Mouse (Mus musculus): ENCODE data around the gene Pbx3.

Pbx3 gene

DNA sequence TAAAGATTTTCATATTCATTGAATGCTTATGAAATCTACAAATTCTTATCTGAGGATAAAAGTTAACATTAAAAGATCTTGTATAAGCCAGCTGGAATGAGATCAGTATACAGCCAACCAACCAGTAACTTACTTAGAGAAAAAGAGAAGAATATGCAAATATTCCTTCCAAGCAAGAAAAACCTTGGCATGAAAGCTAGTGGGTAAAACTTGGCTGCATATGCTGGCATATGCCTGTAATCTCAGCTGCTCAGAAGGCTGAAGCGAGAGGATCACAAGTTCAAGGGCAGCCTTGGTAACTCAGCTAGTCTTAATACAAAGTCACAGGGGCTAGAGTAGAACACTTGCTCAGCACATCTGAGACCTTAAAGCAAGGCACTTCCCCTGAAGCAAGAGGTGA lies 153.8 kb downstream of the Pbx3 start:
- DNase-seq (ENCODE audit: low spot score) = no peak

DNA sequence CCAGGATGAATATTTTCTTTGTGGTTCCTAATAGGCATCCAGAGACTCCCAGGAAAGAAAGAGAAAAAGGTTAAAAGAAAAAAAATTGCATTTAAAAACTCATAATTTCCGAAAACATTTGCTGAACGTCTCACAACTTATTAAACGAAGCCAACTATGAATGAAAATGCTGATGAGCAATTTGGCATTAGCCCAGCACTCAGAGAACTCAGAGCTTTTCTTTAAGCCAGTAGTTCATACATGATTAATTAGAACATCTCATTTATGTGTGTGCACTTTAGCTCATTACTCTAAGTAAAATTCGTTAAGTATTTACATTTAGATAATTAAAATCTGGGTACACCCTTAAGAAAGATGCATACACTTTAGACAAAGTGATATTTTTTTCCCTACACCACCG lies 155.3 kb downstream of the Pbx3 start:
- DNase-seq (ENCODE audit: low spot score) = no peak

DNA sequence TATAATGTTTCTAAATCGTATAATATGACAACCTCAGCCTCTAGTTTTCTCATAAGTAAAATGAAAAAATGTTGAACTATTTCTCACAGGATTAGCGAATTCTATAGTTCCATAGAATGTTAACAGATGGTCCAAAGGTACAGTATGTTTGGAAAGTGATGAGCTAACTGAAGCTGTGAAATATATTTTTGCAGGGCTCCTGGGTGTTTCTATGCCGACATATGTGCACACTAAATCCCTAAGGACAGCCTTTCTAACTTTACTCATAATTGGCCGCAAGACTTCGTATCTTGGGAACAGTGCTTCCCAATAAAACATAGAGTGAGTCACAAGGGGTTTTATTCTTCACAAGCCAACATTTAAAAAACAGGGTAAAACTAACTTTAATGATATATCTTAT lies 157.4 kb downstream of the Pbx3 start:
- DNase-seq (ENCODE audit: low spot score) = no peak

DNA sequence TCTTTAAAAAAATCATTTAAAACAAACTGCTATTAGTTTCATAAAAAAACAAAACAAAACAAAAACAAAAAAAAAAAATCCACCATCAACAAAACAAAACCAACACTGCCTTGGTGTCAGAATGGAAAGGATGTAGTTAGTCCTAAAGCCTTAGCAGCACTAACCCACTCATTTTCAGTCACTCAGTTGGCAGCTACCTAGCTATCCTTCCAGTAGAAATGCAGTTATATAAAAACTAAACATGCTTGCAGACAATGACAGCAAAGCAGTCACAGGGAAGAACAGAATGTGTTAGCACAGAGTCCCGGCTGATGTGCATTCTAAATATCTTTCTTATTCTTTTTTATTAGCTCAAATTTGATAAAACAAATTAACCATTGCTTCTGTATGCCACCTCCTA lies 160.5 kb downstream of the Pbx3 start:
- no peak for DNase-seq (ENCODE audit: low spot score)

DNA sequence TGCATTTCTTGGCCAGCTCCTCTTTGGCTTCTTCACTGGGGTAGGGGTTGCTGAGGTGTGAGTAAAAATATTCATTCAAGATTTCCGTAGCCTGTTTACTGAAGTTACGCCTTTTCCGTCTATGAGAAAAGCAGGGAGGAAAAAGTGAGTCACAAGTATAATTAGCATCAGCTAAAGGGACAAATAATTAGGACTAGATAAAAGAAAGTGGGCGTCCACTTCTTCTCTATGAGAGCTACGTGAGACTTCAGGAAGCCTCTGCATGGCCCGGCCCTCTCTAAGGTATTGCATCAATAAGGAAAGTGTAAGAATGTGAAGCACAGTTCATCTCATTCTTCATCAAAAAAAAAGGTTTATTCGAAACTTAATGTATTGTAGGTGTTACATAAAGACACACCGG lies 168.1 kb downstream of the Pbx3 start:
- no peak for DNase-seq (ENCODE audit: low spot score)

DNA sequence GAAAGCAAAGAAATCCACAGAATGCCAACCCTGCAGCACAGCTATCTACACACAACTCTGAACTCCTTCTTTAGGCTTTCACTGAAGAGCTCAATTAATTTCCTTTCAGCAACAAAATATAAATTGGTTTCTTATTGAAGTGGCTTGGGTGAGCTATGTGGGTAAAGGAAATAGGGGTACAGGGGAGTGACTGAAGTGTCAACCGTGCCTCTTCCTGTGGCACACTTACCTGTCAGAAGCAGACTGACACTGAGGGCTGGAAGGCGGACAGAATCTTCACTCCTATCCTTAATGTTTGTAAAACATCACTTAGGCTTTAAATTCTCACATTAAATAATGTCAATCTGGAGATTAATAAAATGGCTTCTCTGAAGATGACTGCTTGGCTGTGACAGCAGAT lies 168.6 kb downstream of the Pbx3 start:
- DNase-seq (ENCODE audit: low spot score) = no peak

DNA sequence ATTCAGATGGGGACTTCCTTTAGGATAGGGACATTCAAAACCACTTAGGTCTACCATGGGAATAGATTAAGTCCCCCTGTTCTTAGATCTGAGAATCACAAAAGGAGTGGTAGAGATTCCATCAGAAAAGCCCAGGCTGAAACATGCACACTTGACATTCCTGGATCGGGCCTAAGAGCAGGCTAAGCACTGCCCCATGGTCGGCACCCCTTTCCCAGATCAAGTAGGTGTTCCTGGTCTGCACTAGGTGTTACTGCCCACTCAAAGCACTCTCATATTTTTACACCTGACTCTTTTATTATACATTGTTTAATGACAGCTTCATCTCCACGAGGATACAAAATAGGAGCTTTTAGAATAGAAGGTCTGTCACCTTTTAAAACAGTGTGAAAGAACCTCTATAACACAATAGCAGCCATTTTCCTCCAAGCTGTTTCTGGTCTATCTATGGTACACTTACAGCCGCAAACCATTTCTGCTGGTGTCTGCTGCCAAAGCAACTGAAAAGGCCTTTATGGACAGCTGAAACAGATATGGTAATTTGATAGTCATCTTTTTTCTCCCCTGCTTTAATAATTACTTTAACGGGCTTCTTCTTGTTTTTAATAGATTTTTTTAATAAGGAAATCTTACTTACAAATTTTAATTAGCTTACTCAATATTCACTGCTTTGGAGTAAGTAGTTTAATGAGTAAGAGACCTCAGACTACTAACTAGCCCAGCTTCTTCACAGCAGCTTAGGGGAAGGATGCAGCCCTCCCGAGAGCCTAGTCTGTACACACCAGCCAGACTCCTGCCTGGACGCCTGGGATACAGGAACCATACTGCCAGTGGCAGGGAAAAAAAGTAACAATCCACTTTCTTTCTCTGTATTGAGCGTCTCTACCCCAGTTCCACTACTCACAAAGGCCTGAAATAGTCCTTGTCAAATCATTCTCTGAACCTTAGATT lies 178.8 kb downstream of the Pbx3 start:
- DNase-seq (ENCODE audit: low spot score) = no peak

DNA sequence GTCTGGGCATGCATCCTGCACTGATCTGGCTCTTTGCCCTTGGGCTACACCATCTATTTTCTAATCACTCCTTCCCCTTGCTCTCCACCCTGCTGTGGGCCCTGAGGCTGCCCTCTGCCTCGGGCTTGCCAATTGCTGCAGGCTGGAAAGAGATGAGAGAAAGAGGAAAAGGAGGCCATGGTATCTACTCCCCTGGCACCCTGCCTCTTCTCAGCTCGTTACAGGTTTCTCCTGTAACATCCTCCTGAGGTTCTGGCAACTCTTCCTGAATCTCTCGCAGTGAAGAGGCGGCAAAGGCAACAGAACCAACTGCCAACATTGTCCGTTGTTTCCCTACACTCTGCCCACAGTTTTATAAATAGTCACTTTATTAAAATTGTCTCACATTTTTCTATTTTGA lies 179.7 kb downstream of the Pbx3 start:
- DNase-seq (ENCODE audit: low spot score) = no peak

DNA sequence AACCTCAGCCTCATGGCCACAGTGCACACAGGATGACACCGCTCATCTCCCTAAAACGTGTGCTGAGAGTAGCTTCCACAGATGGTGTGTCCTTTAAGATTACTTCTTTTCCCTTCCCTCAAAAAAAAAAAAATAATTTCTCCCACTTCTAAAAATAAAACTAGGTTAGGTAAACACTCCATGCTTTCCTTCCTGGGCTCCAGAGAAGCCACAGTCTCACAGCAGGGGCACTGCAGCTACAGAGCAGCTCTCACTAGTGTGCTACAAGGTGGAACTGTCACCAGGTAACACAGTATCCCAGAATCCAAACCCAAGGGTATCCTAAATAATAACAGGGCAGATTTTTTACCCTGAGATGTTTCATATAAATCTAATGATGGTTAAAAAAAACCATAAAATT lies 185.6 kb downstream of the Pbx3 start:
- no peak for DNase-seq (ENCODE audit: low spot score)

DNA sequence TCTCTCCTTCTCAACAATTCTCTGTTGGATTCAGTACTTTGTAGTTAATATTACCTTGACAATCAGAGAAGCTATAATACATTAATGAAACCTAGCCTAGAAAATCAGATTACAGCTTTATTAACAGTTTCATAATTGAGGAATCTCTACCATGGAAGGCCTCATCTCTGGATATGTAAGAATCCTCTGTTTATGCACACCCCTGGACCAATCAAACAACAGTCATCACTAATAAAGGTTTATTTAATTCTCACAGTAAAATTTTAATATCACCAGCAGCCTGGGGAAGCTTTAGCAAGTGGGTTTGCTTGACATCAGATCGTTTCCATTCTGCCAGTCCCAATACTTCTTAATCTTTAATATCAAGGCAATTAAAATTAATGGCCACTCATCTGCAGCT lies 191.3 kb downstream of the Pbx3 start:
- DNase-seq (ENCODE audit: low spot score) = no peak

DNA sequence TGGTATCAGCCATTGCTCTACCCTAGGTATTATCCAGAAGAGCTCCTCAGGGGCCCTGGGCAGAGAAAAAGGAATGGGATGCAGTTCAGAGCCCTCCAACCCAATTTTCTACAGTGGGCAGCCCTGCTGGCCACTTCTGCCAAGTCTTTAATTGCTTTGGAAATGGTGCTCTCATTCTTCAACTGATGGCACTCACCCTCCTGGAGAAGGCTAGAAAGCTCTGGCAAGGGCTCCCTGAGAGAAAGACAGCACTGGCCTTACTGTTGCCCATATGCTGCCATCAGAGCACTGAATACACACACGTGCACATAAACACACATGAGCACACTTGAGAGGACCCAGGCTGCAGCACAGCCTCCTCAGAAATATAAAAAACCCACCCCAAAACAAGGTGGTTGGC lies 193.6 kb downstream of the Pbx3 start:
- no peak for DNase-seq (ENCODE audit: low spot score)

DNA sequence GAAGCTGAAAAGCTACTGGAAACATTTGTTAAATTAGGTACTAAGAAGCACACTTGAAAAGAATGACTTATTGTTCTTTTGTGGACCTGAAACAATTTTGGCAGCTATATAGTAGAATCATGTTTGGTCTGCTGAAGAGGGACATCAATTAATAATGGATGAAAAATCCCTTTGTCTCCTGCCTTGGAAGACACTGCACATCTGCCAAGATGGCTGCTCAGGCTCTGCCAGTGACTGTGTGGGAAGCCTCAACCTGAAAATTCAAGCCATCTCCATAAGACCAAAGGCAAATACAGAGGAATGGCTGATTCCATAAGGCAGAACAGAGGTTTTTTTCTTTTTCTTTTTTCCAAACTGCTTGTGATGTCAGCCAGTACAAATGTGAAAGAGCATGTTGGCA lies 194.3 kb downstream of the Pbx3 start:
- no peak for DNase-seq (ENCODE audit: low spot score)

DNA sequence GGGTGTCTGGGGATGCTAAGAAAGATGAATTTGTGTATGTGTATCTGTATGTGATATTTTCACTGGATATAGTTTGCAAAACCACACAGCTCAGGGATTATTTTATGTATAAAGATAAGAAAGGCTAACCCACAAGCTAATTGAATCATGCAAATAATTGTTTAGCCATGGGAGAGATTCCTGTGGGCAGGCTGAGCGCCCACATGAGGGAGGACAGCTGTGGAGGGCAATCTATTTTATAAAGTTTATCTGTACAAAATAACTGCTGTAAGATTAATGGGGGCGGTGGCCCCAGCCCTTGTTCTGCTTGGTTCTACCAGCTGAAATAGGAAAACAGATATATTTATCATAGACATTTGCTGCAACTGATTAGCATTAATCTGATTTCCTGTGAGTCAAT lies 202.5 kb downstream of the Pbx3 start:
- DNase-seq (ENCODE audit: low spot score) = no peak

DNA sequence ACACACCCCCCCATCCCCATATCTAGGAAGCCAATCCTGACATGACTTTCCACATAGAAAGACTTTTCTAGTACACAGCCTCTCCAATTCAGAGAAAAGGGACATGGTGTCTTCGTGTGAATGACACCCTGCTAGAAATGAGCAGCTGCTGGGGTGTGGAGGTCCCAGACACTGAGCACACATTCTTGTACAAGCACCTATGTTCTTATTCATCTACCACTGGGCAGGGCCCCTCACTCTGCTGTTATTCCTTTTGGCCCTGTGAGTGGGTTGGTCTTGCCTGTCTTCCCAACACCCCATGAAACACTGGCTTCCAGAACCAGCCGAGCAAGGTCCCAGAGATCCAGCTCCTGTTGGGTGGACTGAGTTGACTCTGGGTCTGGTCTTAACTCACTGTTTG lies 203.3 kb downstream of the Pbx3 start:
- no peak for DNase-seq (ENCODE audit: low spot score)

DNA sequence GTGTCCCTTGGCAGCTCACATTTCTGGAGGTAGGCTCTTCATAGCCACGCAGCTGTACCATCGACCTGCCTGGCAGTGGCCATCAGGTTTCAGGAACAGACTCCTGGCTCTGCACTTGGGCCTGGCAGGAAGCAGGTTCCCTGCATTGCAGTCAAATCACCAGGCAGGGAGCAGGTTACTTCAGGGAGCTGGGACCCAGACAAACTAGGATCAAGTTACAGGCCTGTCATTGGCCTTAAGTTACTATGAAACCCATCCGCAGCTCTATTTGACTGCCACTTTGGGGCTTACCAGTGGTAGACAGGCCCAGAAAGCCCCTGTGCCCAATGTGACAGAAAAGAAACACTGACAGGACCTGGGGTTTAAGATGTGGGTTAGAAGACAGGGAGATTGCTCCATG lies 204.8 kb downstream of the Pbx3 start:
- DNase-seq (ENCODE audit: low spot score) = no peak

DNA sequence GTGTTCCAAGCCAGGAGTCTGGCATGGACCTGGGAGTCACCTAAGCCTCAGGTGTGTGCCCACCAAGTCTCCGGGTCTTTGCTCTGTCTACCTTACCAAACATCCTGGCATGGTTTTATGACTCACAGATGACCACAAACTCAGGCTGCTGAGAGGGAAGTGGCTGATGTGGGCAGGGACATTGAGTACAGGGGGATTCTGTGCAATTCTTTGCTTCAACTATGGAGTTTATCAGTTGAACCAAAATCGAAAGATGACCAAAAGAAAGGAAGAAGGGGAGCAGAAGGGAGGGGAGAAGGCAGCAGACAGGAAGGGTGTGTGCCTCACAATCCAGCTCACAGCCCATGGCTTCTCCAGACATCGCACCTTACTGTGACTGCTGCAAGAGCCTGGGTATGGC lies 210.5 kb downstream of the Pbx3 start:
- DNase-seq (ENCODE audit: low spot score) = no peak

DNA sequence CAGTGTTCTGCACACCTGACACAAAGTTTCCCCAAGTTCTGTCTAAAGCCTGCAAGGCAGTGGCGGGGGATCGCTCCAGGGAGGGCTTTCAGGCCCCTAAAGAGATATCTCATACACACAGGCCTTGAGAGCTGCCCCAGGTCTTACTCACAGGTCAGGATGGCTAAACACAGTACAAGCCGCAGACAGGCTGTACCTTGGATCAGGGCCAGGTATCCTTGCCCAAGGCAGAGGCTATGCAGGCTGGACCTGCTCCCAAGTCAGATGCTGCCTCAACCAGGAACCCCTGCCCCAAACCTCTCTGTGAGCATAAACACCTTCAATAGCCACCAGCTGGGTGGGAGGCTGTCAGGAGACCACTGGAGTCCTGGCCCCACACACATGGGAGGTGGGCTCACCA lies 215.2 kb downstream of the Pbx3 start:
- DNase-seq (ENCODE audit: low spot score) = no peak

DNA sequence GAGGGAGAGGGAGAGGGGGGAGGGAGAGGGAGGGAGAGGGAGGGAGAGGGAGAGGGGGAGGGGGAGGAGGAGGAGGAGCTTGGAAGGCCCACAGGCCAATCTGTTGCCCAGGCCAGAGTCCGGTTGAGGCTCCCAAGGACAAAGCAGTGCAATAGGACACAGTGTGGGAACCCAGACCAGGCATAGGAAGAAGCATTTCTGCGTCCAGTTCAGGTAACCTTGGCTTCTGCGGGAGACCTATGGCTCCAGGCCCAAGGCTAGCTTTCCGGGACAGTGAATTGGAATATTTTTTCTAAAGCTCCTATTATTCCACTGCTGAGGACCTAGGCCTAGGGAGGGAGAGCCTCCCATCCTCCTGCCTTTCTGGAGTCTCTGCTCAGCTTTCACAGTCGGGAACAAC lies 218.1 kb downstream of the Pbx3 start:
- DNase-seq (ENCODE audit: low spot score) = no peak

DNA sequence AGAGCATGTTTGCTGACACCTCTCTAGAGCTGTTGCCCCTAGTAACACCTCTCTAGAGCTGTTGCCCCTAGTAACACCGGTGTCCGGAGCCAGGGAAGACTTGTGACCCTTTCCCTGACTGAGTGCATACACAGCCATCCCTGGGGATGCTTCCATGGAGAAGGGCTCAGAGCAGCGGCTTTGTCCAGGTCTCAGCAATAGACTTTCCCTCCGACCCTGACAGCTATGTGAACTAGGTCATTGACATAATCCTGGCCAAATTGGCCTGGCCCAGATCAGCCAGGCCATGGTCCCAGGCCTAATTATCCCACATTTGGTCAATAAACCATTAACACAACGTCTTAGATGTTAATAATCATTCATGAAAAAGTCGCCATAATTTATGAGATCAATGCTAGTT lies 219.6 kb downstream of the Pbx3 start:
- DNase-seq (ENCODE audit: low spot score) = no peak

DNA sequence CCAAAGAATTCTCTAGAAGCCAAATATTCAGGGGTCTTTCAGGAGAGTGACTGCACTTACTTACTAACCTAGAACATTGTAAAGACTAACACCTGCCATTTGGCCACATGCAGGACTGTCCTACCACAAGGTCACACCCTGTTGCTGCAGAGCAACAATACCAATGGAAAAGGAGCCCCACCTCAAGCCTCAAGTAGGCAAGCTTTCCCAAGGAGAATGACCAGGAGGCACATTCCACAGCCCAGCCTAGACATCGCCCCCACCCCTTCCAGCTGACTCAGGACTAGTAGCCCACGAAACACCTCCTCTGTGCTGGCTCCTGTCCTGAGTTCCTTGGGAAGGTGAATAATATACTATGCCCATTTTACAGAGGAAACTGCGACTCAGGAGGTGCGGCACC lies 222.4 kb downstream of the Pbx3 start:
- no peak for DNase-seq (ENCODE audit: low spot score)

DNA sequence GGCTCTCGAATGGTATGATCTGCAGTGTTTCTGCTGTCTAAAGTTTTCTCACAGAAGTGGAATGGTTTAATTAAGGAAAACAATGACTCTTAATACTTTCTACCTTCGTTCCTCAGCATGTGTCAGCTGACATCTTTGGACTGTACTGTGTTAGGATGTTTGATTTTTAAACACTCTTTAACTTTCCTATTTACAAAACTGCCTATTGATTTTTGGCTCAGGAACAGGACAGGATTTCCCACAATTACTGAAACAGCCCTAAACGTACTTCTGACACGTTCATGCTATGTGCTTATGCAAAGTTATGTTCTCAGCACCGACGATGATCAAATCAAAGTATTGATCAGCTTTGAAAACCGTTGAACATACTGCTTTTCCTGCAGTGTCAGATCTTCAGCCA lies 224.7 kb downstream of the Pbx3 start:
- no peak for DNase-seq (ENCODE audit: low spot score)

DNA sequence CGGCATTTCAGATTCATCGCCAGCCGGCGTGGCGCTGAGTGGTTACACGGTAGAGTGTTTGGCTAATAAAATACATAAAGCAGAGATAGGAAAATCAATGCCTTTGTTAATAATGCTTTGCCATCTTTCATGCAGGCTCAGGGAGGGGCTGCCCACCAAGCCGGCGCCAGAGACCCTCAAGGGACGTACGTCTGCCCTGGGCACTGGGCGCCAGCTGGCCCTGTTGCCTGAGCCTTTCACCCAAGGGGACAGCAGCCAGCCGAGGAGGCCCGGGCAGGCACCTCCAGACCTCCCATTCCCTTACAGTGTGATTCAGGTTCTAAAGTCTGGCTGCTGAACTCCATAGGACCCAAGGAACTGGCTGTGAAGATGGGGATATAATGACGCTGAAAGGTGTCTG lies 225.5 kb downstream of the Pbx3 start:
- no peak for DNase-seq (ENCODE audit: low spot score)

DNA sequence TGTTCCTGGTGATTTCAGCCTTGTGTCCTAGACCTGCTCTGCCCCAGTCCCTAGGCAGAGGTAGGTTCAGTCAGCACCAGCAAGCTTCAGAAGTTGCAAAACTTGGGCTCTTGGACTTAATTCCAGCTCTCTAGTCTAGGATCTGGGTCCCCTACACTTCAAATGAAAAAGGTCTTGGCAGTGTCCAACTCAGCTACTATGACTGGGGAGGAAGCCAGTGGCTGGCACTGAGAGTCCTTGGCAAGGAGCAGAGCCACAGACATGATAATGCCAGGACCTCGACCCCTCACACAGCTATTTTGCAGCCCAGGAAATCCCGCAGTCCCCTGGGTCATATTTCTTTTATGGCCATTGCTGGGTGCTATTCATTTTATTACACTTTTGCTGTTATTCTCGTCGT lies 225.9 kb downstream of the Pbx3 start:
- no peak for DNase-seq (ENCODE audit: low spot score)

DNA sequence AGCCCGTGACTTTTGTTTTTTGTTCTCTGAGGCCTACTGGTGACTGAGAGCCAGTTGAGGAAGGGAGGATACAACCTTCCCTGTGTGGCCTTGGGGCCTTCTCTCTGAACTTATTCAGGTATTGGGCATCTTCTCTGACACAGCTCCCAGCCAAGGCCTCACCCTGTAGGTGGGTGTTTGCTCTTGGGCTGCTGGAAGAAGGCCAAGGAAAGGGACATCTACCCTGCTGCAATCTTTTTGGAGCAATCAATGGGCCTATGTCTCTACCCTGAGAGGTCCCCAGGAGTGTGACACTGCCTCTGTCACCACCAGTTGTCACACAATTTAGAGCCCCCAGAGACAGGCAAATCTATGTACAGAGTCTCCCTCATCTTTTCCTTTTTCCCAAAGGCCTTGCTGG lies 226.5 kb downstream of the Pbx3 start:
- no peak for DNase-seq (ENCODE audit: low spot score)
